Mouse (Mus musculus) brain, embryonic 14.5 days (tissue): ENCODE data around the gene Nell2.

ENCODE experiments used
- CTCF ChIP-seq: fragments of 200-500 bp; IDR thresholded peaks from 2 replicates; pipeline ENCODE4 v1.5.1; 2012; ENCODE audit warnings: inconsistent platforms, mild to moderate bottlenecking, moderate library complexity, borderline replicate concordance; ENCODE audit not compliant: insufficient read depth, insufficient read length; ENCODE audit errors: extremely low read depth
- POLR2A ChIP-seq: fragments of 200-500 bp; IDR thresholded peaks from 2 replicates; pipeline ENCODE4 v1.6.1; 2012; ENCODE audit warnings: mild to moderate bottlenecking, inconsistent platforms, borderline replicate concordance; ENCODE audit not compliant: poor library complexity, insufficient read depth, insufficient read length, severe bottlenecking; ENCODE audit errors: extremely low read depth

- TF ChIP-seq POLR2A (no peak), CTCF (no peak)
Observed at GRCm38 (mm10) chr15:95243876-95244275, 284.5 kb downstream of the Nell2 start.
